29 mouse cellular contexts compared by ENCODE assay signal in the genomic region with DNA sequence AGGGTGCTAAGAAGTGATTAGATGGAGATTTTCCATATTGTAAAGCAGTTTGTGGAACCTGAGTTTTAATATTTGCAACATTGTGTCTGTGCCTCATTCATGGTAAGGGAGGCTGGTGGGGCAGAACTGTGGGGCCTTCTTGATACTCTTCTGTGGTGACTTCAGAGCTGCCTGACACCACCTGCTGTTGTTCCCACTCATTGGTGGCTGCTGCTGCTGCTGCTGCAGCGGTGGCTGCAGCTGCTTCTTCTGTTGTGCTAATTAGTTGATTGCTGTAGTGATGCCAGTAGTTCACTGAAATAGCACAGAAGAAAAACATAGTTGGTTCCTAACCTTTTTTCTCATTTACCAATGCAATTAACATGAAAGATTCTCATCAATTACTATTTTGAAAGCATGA.
A peak's percentile ranks its signal among the peaks of the same experiment; 100 is the strongest.
DNase-seq lines count a peak whose midpoint lies in the region; ATAC-seq and TF ChIP-seq lines count a peak whose summit lies in the region.
"Had no signal": no experiment of that assay in that cellular context is flagged by ENCODE, and none has a peak within 500 bp of the region (broad histone marks: within the 10 kb centered on the region; RNA-seq: fewer than 3 reads in every experiment).

No protein-coding gene starts in this region.

- WGBS in forebrain, embryonic 12.5 days: 5% methylated on average over 1 of the region's 1 CpGs
- whole genome bisulfite sequencing in forebrain, embryonic 10.5 days: 4% methylated on average over 1 of the region's 1 CpGs
- WGBS in midbrain, embryonic 14.5 days: 3% methylated on average over 1 of the region's 1 CpGs
- 4% methylated on average over 1 of the region's 1 CpGs for WGBS in midbrain, embryonic 11.5 days

- no peaks in the 10 kb centered on the region for H3K9me3 ChIP-seq in forebrain, embryonic 12.5 days
- no peaks in the 10 kb centered on the region for H3K9me3 ChIP-seq in forebrain, embryonic 10.5 days
- H3K9me3 ChIP-seq in midbrain, embryonic 14.5 days (ENCODE audit: control insufficient read depth, low read length): no peaks in the 10 kb centered on the region
- H3K9me3 ChIP-seq in midbrain, embryonic 11.5 days (ENCODE audit: control insufficient read depth, low read length): no peaks in the 10 kb centered on the region
- H3K9me3 ChIP-seq: heart, embryonic 12.5 days; hindbrain, embryonic 10.5 days; limb, embryonic 15.5 days; megakaryocyte, embryonic 14.5 days had no signal

- TF ChIP-seq CTCF in brain, embryonic 14.5 days (IDR thresholded peaks at IDR 0.05; ENCODE audit: borderline replicate concordance, extremely low read depth, insufficient read depth, insufficient read length): no peak

- H3K4me2 ChIP-seq in forebrain, embryonic 12.5 days: no peak overlapping the region
- H3K4me2 ChIP-seq in midbrain, embryonic 14.5 days (ENCODE audit: low read length): no peak overlapping the region
- H3K4me2 ChIP-seq in midbrain, embryonic 11.5 days: no peak overlapping the region
- H3K4me2 ChIP-seq: heart, embryonic 12.5 days; limb, embryonic 15.5 days; lung, embryonic 14.5 days had no signal

- no peaks in the 10 kb centered on the region for H3K36me3 ChIP-seq in forebrain, embryonic 12.5 days (replicated peaks)
- peaks cover 14% of the 10 kb centered on the region; the same call in 1 of the 2 replicates for H3K36me3 ChIP-seq in forebrain, embryonic 10.5 days (replicated peaks)
- H3K36me3 ChIP-seq in midbrain, embryonic 14.5 days (ENCODE audit: control insufficient read depth, insufficient read depth, low read length): no peaks in the 10 kb centered on the region
- H3K36me3 ChIP-seq in midbrain, embryonic 11.5 days (ENCODE audit: control insufficient read depth, insufficient read depth, low read length): no peaks in the 10 kb centered on the region

- peaks cover 10% of the 10 kb centered on the region for H3K4me1 ChIP-seq in forebrain, embryonic 12.5 days
- peaks cover 10% of the 10 kb centered on the region for H3K4me1 ChIP-seq in forebrain, embryonic 10.5 days
- H3K4me1 ChIP-seq in midbrain, embryonic 14.5 days (ENCODE audit: control insufficient read depth, insufficient read depth, low read length): peaks cover 7% of the 10 kb centered on the region
- peaks cover 5% of the 10 kb centered on the region for H3K4me1 ChIP-seq in midbrain, embryonic 11.5 days (ENCODE audit: control insufficient read depth, insufficient read depth, low read length)

- H3K9ac ChIP-seq in forebrain, embryonic 12.5 days: no peak overlapping the region
- H3K9ac ChIP-seq in midbrain, embryonic 14.5 days (replicated peaks; ENCODE audit: low read length): no peak overlapping the region
- no peak overlapping the region for H3K9ac ChIP-seq in midbrain, embryonic 11.5 days (ENCODE audit: low read length)
- H3K9ac ChIP-seq: heart, embryonic 12.5 days; limb, embryonic 15.5 days; liver, embryonic 14.5 days; lung, embryonic 14.5 days had no signal

- DNase-seq in forebrain, embryonic 10.5 days (ENCODE audit: extremely low spot score, low spot score): no peak
- peak; percentile 25 for DNase-seq in midbrain, embryonic 14.5 days
- DNase-seq in midbrain, embryonic 11.5 days (ENCODE audit: low spot score, missing footprints): no peak
- peak; percentile 26 for DNase-seq in A20 (ENCODE audit: low read depth, low spot score)
- DNase-seq in brain, embryonic 14.5 days (ENCODE audit: low read depth): peak; percentile 74
- DNase-seq in embryo, embryonic 10 days (ENCODE audit: low spot score): no peak
- DNase-seq in spleen, postnatal 14 days (ENCODE audit: low spot score in 2 of 2): no peak
- DNase-seq: adrenal gland, adult 8-10 months; cerebellum, adult 8-10 months; cerebellum, postnatal 36 days; gastrocnemius, postnatal 25 days; heart, adult 18-20 months; heart, postnatal 10 days; kidney, postnatal 36 days; left cerebral cortex, postnatal 4 days; lung, embryonic 14.5 days; lung, postnatal 36 days; right cerebral cortex, postnatal 25 days had no signal

- no peak overlapping the region for H3K4me3 ChIP-seq in forebrain, embryonic 12.5 days (replicated peaks)
- H3K4me3 ChIP-seq in forebrain, embryonic 10.5 days: no peak overlapping the region
- H3K4me3 ChIP-seq in midbrain, embryonic 14.5 days (replicated peaks; ENCODE audit: low read depth, low read length): no peak overlapping the region
- H3K4me3 ChIP-seq in midbrain, embryonic 11.5 days (ENCODE audit: low read depth, low read length): no peak overlapping the region
- H3K4me3 ChIP-seq: heart, embryonic 12.5 days; hindbrain, embryonic 10.5 days; left cerebral cortex, adult 2 months; limb, embryonic 15.5 days; megakaryocyte, embryonic 14.5 days had no signal

- H3K27ac ChIP-seq in forebrain, embryonic 12.5 days: peak overlapping the region; percentile 58
- no peak overlapping the region for H3K27ac ChIP-seq in forebrain, embryonic 10.5 days
- 0 out of 2 replicates have a peak overlapping the region, but pooled peaks have one; percentile 14 for H3K27ac ChIP-seq in midbrain, embryonic 14.5 days (replicated peaks; ENCODE audit: low read depth, low read length)
- no peak overlapping the region for H3K27ac ChIP-seq in midbrain, embryonic 11.5 days (ENCODE audit: low read depth, low read length)
- H3K27ac ChIP-seq: hindbrain, embryonic 10.5 days; left cerebral cortex, adult 2 months; limb, embryonic 15.5 days; liver, embryonic 14.5 days had no signal

- H3K27me3 ChIP-seq in forebrain, embryonic 12.5 days: no peaks in the 10 kb centered on the region
- H3K27me3 ChIP-seq in forebrain, embryonic 10.5 days (ENCODE audit: poor library complexity, severe bottlenecking): no peaks in the 10 kb centered on the region
- no peaks in the 10 kb centered on the region for H3K27me3 ChIP-seq in midbrain, embryonic 14.5 days (ENCODE audit: control insufficient read depth, insufficient read depth, low read length)
- H3K27me3 ChIP-seq in midbrain, embryonic 11.5 days (ENCODE audit: control insufficient read depth, insufficient read depth, low read length): no peaks in the 10 kb centered on the region
- H3K27me3 ChIP-seq: heart, embryonic 12.5 days; limb, embryonic 15.5 days; megakaryocyte, embryonic 14.5 days; Patski had no signal

- ATAC-seq in forebrain, embryonic 12.5 days (ENCODE audit: low FRiP score): no peak
- ATAC-seq in midbrain, embryonic 14.5 days (ENCODE audit: low FRiP score, low TSS enrichment): no peak
- no peak for ATAC-seq in midbrain, embryonic 11.5 days (ENCODE audit: low FRiP score)
- ATAC-seq: activated CD4-positive, CD25-positive, alpha-beta regulatory T cell, adult 4 months; CD4-positive, CD25-positive, alpha-beta regulatory T cell, adult 4 months; intestine, postnatal 0 days; Patski had no signal

- no peak for TF ChIP-seq POLR2A in brain, embryonic 14.5 days (IDR thresholded peaks at IDR 0.05; ENCODE audit: borderline replicate concordance, extremely low read depth, insufficient read depth, insufficient read length, poor library complexity, severe bottlenecking)

Comparison
In these comparisons a context has a peak if more than half of its experiments do, and no peak if none do; other contexts are left out.
1. H3K27ac ChIP-seq: peak in forebrain, embryonic 12.5 days (single experiment) and midbrain, embryonic 14.5 days (single experiment); none in forebrain, embryonic 10.5 days (single experiment) and midbrain, embryonic 11.5 days (single experiment).
2. DNase-seq: peak in midbrain, embryonic 14.5 days (single experiment), A20 (single experiment) and brain, embryonic 14.5 days (single experiment); none in forebrain, embryonic 10.5 days (single experiment), midbrain, embryonic 11.5 days (single experiment), embryo, embryonic 10 days (single experiment) and spleen, postnatal 14 days (0 of 2).